Mouse (Mus musculus) E14TG2a.4 (cell line): ENCODE measurements around the gene Irx3.

Source experiments
- H3K27me3 ChIP-seq: 2 replicates; pipeline ENCODE4 v1.6.1; 2014; ENCODE audit warnings: low read length, control low read depth; ENCODE audit not compliant: insufficient read depth
- H3K36me3 ChIP-seq: 2 replicates; pipeline ENCODE4 v1.6.1; 2014; ENCODE audit warnings: low read length, control low read depth; ENCODE audit not compliant: insufficient read depth
- H3K4me1 ChIP-seq: replicated peaks from 2 replicates; pipeline ENCODE4 v1.6.1; 2014; ENCODE audit warnings: low read depth, low read length, control low read depth
- H3K4me3 ChIP-seq: replicated peaks from 2 replicates; pipeline ENCODE4 v1.5.1; 2014; ENCODE audit warnings: mild to moderate bottlenecking, low read length
- H3K9me3 ChIP-seq: 2 replicates; pipeline ENCODE4 v1.6.1; 2014; ENCODE audit warnings: low read length, control low read depth
- CTCF ChIP-seq: conservative IDR thresholded peaks from 2 replicates; pipeline ENCODE4 v1.5.1; 2014; ENCODE audit warnings: low read length
- NANOG ChIP-seq: IDR thresholded peaks from 2 replicates; pipeline ENCODE4 v1.6.1; 2014; ENCODE audit warnings: borderline replicate concordance, low read length, mixed read lengths
- POU5F1 ChIP-seq: IDR thresholded peaks from 2 replicates; pipeline ENCODE4 v1.6.1; 2014; ENCODE audit warnings: low read length, borderline replicate concordance

The Irx3 gene

GRCm38 (mm10) chr8:91799016-91799581 lies 2.8 kb downstream of the Irx3 start:
- peak overlapping the region; percentile 79; the same call in 1 of the 2 replicates for H3K4me3 ChIP-seq
- no peaks in the 10 kb centered on the region for H3K36me3 ChIP-seq
- H3K27me3 ChIP-seq: peaks cover 91% of the 10 kb centered on the region
- TF ChIP-seq NANOG (no peak), POU5F1 (no peak), CTCF (no peak)
- H3K9me3 ChIP-seq: no peaks in the 10 kb centered on the region
- peaks cover 50% of the 10 kb centered on the region for H3K4me1 ChIP-seq

- peak overlapping the region; percentile 58 for H3K4me3 ChIP-seq
- no peaks in the 10 kb centered on the region for H3K9me3 ChIP-seq
- no peaks in the 10 kb centered on the region for H3K36me3 ChIP-seq
Measured at GRCm38 (mm10) chr8:91797626-91798271, 4.1 kb downstream of the Irx3 start.

GRCm38 (mm10) chr8:91793846-91794245 lies 8.0 kb downstream of the Irx3 start:
- no peak overlapping the region for H3K4me3 ChIP-seq
- H3K27me3 ChIP-seq: peaks cover 52% of the 10 kb centered on the region
- no peaks in the 10 kb centered on the region for H3K36me3 ChIP-seq
- TF ChIP-seq NANOG (no peak), POU5F1 (no peak), CTCF (no peak)
- peaks cover 4% of the 10 kb centered on the region for H3K9me3 ChIP-seq
- peaks cover 14% of the 10 kb centered on the region for H3K4me1 ChIP-seq

More at GRCm38 (mm10) chr8:91797626-91798271, 4.1 kb downstream of the Irx3 start:
- TF ChIP-seq NANOG (no peak), POU5F1 (no peak), CTCF (peak; percentile 26; the same call in 1 of the 2 replicates)
- Histone ChIP-seq H3K27me3 (peaks cover 83% of the 10 kb centered on the region), H3K4me1 (peaks cover 37% of the 10 kb centered on the region)

GRCm38 (mm10) chr8:91787194-91787895 lies 14.5 kb downstream of the Irx3 start:
- H3K4me3 ChIP-seq: no peak overlapping the region
- peaks cover 8% of the 10 kb centered on the region for H3K9me3 ChIP-seq
- H3K4me1 ChIP-seq: no peaks in the 10 kb centered on the region
- H3K27me3 ChIP-seq: peaks cover 5% of the 10 kb centered on the region; the same call in 1 of the 2 replicates
- no peaks in the 10 kb centered on the region for H3K36me3 ChIP-seq
- TF ChIP-seq CTCF: no peak
- no peak for TF ChIP-seq POU5F1
- no peak for TF ChIP-seq NANOG

- Histone ChIP-seq H3K9me3 (peaks cover 3% of the 10 kb centered on the region; the same call in 1 of the 2 replicates), H3K36me3 (no peaks in the 10 kb centered on the region), H3K4me3 (no peak overlapping the region), H3K27me3 (peaks cover 2% of the 10 kb centered on the region; the same call in 1 of the 2 replicates), H3K4me1 (no peaks in the 10 kb centered on the region)
- TF ChIP-seq NANOG (no peak), CTCF (no peak), POU5F1 (no peak)
Measured at GRCm38 (mm10) chr8:91782940-91783339, 18.9 kb downstream of the Irx3 start.

- H3K27me3 ChIP-seq: peaks cover 4% of the 10 kb centered on the region; the same call in 1 of the 2 replicates
- no peaks in the 10 kb centered on the region for H3K4me1 ChIP-seq
- peaks cover 3% of the 10 kb centered on the region; the same call in 1 of the 2 replicates for H3K9me3 ChIP-seq
- no peaks in the 10 kb centered on the region for H3K36me3 ChIP-seq
- no peak overlapping the region for H3K4me3 ChIP-seq
- no peak for TF ChIP-seq NANOG
- no peak for TF ChIP-seq POU5F1
- no peak for TF ChIP-seq CTCF
Measured at GRCm38 (mm10) chr8:91782201-91782600, 19.7 kb downstream of the Irx3 start.

GRCm38 (mm10) chr8:91780648-91781047 lies 21.2 kb downstream of the Irx3 start:
- Histone ChIP-seq H3K36me3 (no peaks in the 10 kb centered on the region), H3K4me1 (no peaks in the 10 kb centered on the region), H3K9me3 (no peaks in the 10 kb centered on the region), H3K27me3 (peaks cover 3% of the 10 kb centered on the region; the same call in 1 of the 2 replicates), H3K4me3 (no peak overlapping the region)
- TF ChIP-seq NANOG: no peak
- TF ChIP-seq POU5F1: no peak
- no peak for TF ChIP-seq CTCF

- no peak for TF ChIP-seq CTCF
- TF ChIP-seq POU5F1: no peak
- TF ChIP-seq NANOG: no peak
- peaks cover 3% of the 10 kb centered on the region; the same call in 1 of the 2 replicates for H3K27me3 ChIP-seq
- no peaks in the 10 kb centered on the region for H3K4me1 ChIP-seq
- no peaks in the 10 kb centered on the region for H3K36me3 ChIP-seq
- no peaks in the 10 kb centered on the region for H3K9me3 ChIP-seq
- H3K4me3 ChIP-seq: no peak overlapping the region
Measured at GRCm38 (mm10) chr8:91768857-91769256, 33.0 kb downstream of the Irx3 start.
